Mouse (Mus musculus) liver, postnatal 0 days (tissue): ENCODE results near the gene Lrrc75a. TPM values are rescaled to one million over a fixed set of nuclear protein-coding genes. Genes with fewer than 3 reads are reported as not detected.

Experiments
- ATAC-seq: fragments of 200-750 bp; cut with Nextera tagmentation; 2 replicates; pipeline ENCODE4 v1.8.0; 2017; ENCODE audit warnings: mild to moderate bottlenecking, moderate library complexity
- DNase-seq: peaks from one replicate; pipeline ENCODE4 v3.0.0-alpha.2; 2016
- H3K27ac ChIP-seq: fragments of 300-500 bp; sonication (generic); 2 replicates; pipeline ENCODE4 v1.5.1; 2014; ENCODE audit warnings: antibody characterized with exemption, moderate library complexity, mild to moderate bottlenecking, low read depth
- H3K27me3 ChIP-seq: fragments of 300-500 bp; sonication (generic); 2 replicates; pipeline ENCODE4 v1.6.1; 2014; ENCODE audit warnings: low read length, control low read depth, mixed read lengths; ENCODE audit not compliant: insufficient read depth
- H3K36me3 ChIP-seq: fragments of 300-500 bp; sonication (generic); replicated peaks from 2 replicates; pipeline ENCODE4 v1.6.1; 2014; ENCODE audit warnings: mild to moderate bottlenecking, control low read depth, low read length, moderate library complexity, mixed read lengths; ENCODE audit not compliant: insufficient read depth
- H3K4me1 ChIP-seq: fragments of 300-500 bp; sonication (generic); 2 replicates; pipeline ENCODE4 v1.6.1; 2014; ENCODE audit warnings: antibody characterized with exemption, mild to moderate bottlenecking, control low read depth; ENCODE audit not compliant: insufficient read depth
- H3K4me2 ChIP-seq: fragments of 300-500 bp; sonication (generic); 2 replicates; pipeline ENCODE4 v1.6.1; 2014; ENCODE audit warnings: low read depth, mild to moderate bottlenecking, low read length, moderate library complexity, mixed read lengths
- H3K4me3 ChIP-seq: fragments of 300-500 bp; sonication (generic); 2 replicates; pipeline ENCODE4 v1.5.1; 2014; ENCODE audit warnings: low read depth, low read length
- H3K9ac ChIP-seq: fragments of 300-500 bp; sonication (generic); replicated peaks from 2 replicates; pipeline ENCODE4 v1.6.1; 2014; ENCODE audit warnings: mild to moderate bottlenecking, moderate library complexity
- H3K9me3 ChIP-seq: fragments of 300-500 bp; sonication (generic); 2 replicates; pipeline ENCODE4 v1.6.1; 2016; ENCODE audit warnings: mild to moderate bottlenecking, control low read depth, low read length, mixed read lengths
- CTCF ChIP-seq: sonication (generic); IDR thresholded peaks from 2 replicates; pipeline ENCODE4 v1.5.1; 2016; ENCODE audit warnings: antibody characterized with exemption, low read depth
- EP300 ChIP-seq: IDR thresholded peaks from 2 replicates; pipeline ENCODE4 v1.6.1; 2016; ENCODE audit warnings: antibody characterized with exemption, low read depth, mild to moderate bottlenecking
- WGBS: fragments of 180-500 bp; shearing (Covaris S2); extraction: QIAGEN DNeasy Blood & Tissue Kit; methylation state at CpG from one replicate; pipeline ENCODE4 v1.1.7; 2014; ENCODE audit not compliant: insufficient replicate concordance; 5-methylcytosine and 5-hydroxymethylcytosine counted together
- polyA plus RNA-seq: library from polyadenylated mRNA; unstranded; fragments of >200 nt; fragmentation: Nextera tagmentation; extraction: Ambion mirVana; gene quantifications from 2 replicates; pipeline ENCODE4 v1.2.1, GENCODE M21; 2015

The Lrrc75a gene
- polyA plus RNA-seq, 1 experiment from 2014 or later, result 1.1 TPM

GRCm38 (mm10) chr11:62591026-62591425, 57.3 kb downstream of the Lrrc75a start:
- Histone ChIP-seq H3K4me1 (peaks cover 5% of the 10 kb centered on the region), H3K4me3 (no peak overlapping the region), H3K4me2 (no peak overlapping the region), H3K9me3 (no peaks in the 10 kb centered on the region), H3K36me3 (peaks cover 7% of the 10 kb centered on the region), H3K9ac (no peak overlapping the region), H3K27ac (no peak overlapping the region), H3K27me3 (no peaks in the 10 kb centered on the region)
- 93% methylated on average over 2 of the region's 2 CpGs for WGBS
- DNase-seq, result no peak
- ATAC-seq, result no peak
- TF ChIP-seq CTCF, result no peak

GRCm38 (mm10) chr11:62589391-62589790, 58.9 kb downstream of the Lrrc75a start:
- no peak overlapping the region for H3K4me3 ChIP-seq
- H3K9ac ChIP-seq, result no peak overlapping the region
- no peak overlapping the region for H3K4me2 ChIP-seq
- DNase-seq (no peak), ATAC-seq (no peak)
- peaks cover 15% of the 10 kb centered on the region for H3K36me3 ChIP-seq
- no peak for TF ChIP-seq CTCF
- no peak for TF ChIP-seq EP300
- no peak overlapping the region for H3K27ac ChIP-seq
- H3K9me3 ChIP-seq, result no peaks in the 10 kb centered on the region
- peaks cover 5% of the 10 kb centered on the region for H3K4me1 ChIP-seq
- 86% methylated on average over 10 of the region's 10 CpGs for WGBS
- H3K27me3 ChIP-seq, result no peaks in the 10 kb centered on the region

- Histone ChIP-seq H3K9me3 (no peaks in the 10 kb centered on the region), H3K4me2 (no peak overlapping the region), H3K27ac (no peak overlapping the region), H3K4me3 (no peak overlapping the region), H3K9ac (no peak overlapping the region), H3K27me3 (no peaks in the 10 kb centered on the region), H3K4me1 (peaks cover 5% of the 10 kb centered on the region), H3K36me3 (peaks cover 15% of the 10 kb centered on the region)
- WGBS, result 81% methylated on average over 5 of the region's 5 CpGs
- ATAC-seq (no peak), DNase-seq (no peak)
- TF ChIP-seq EP300 (no peak), CTCF (no peak)
Measured at GRCm38 (mm10) chr11:62587034-62587433, 61.3 kb downstream of the Lrrc75a start.

GRCm38 (mm10) chr11:62584671-62585206, 63.6 kb downstream of the Lrrc75a start:
- no peaks in the 10 kb centered on the region; the same call in 1 of the 2 replicates for H3K4me1 ChIP-seq
- H3K27me3 ChIP-seq, result no peaks in the 10 kb centered on the region
- H3K9ac ChIP-seq, result no peak overlapping the region
- H3K4me2 ChIP-seq, result no peak overlapping the region
- peaks cover 15% of the 10 kb centered on the region for H3K36me3 ChIP-seq
- TF ChIP-seq CTCF (no peak), EP300 (no peak)
- 78% methylated on average over 9 of the region's 9 CpGs for WGBS
- no peak for DNase-seq
- H3K9me3 ChIP-seq, result no peaks in the 10 kb centered on the region
- no peak overlapping the region for H3K4me3 ChIP-seq
- ATAC-seq, result no peak
- H3K27ac ChIP-seq, result no peak overlapping the region

- Histone ChIP-seq H3K9me3 (no peaks in the 10 kb centered on the region), H3K4me3 (no peak overlapping the region), H3K4me1 (no peaks in the 10 kb centered on the region; the same call in 1 of the 2 replicates), H3K4me2 (no peak overlapping the region), H3K9ac (no peak overlapping the region), H3K36me3 (peaks cover 15% of the 10 kb centered on the region), H3K27me3 (no peaks in the 10 kb centered on the region), H3K27ac (no peak overlapping the region)
- WGBS, result 87% methylated on average over 6 of the region's 6 CpGs
- DNase-seq, result no peak
- ATAC-seq, result no peak
- TF ChIP-seq CTCF (no peak), EP300 (no peak)
Measured at GRCm38 (mm10) chr11:62583031-62583430, 65.3 kb downstream of the Lrrc75a start.

GRCm38 (mm10) chr11:62576530-62577152, 71.7 kb downstream of the Lrrc75a start:
- DNase-seq, result peak; percentile 59
- peak overlapping the region; percentile 80 for H3K27ac ChIP-seq
- H3K9ac ChIP-seq, result peak overlapping the region; percentile 64
- TF ChIP-seq EP300 (no peak; the same call in 1 of the 2 replicates), CTCF (no peak)
- H3K9me3 ChIP-seq, result no peaks in the 10 kb centered on the region
- H3K4me3 ChIP-seq, result peak overlapping the region; percentile 64
- peaks cover 26% of the 10 kb centered on the region for H3K4me1 ChIP-seq
- H3K36me3 ChIP-seq, result no peaks in the 10 kb centered on the region
- H3K27me3 ChIP-seq, result no peaks in the 10 kb centered on the region
- peak; percentile 62 for ATAC-seq
- peak overlapping the region; percentile 98 for H3K4me2 ChIP-seq
- WGBS, result 26% methylated on average over 16 of the region's 16 CpGs
